Mouse (Mus musculus): Measurements from ENCODE around the gene Chp2. TPM values are rescaled to one million over a fixed set of nuclear protein-coding genes. Genes with fewer than 3 reads are reported as not detected.

The Chp2 gene
- polyA plus RNA-seq, 1 experiment, result not detected

DNA sequence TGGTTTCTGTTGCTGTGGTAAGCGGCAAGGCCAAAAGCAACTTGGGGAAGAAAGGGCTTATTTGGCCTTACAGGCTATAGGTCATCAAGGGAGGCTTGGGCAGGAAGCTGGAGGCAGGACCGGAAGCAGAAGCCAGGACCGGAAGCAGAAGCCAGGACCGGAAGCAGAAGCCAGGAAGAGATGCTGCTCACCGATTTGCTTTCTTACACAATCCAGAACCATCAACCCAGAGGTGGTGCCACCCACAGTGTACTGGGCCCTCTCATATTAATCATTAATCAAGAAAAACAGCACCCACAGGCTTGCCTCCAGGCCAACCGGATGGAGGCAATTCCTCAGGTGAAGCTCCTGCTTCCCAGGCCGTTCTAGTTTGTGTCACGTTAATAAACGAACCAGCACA, 22.5 kb upstream of the Chp2 start:
- no peaks in the 10 kb centered on the region for H3K36me3 ChIP-seq (ENCODE audit: control insufficient read depth, insufficient read depth)
- no peaks in the 10 kb centered on the region for H3K79me2 ChIP-seq (ENCODE audit: control insufficient read depth, insufficient read depth)
- no peak overlapping the region for H3K4me3 ChIP-seq
- no peak overlapping the region for H3K4me2 ChIP-seq (ENCODE audit: low read depth)
- H3ac ChIP-seq (ENCODE audit: control insufficient read depth, insufficient read length), result no peak overlapping the region
- H3K27me3 ChIP-seq (ENCODE audit: control insufficient read depth, insufficient read depth, insufficient read length), result no peaks in the 10 kb centered on the region
- TF ChIP-seq CEBPB (IDR thresholded peaks at IDR 0.05; ENCODE audit: insufficient read depth, poor library complexity, severe bottlenecking) (no peak), POLR2AphosphoS2 (IDR thresholded peaks at IDR 0.05; ENCODE audit: insufficient read length, low read depth) (no peak), REST (IDR thresholded peaks at IDR 0.05; ENCODE audit: insufficient read depth, insufficient read length) (no peak), MAX (IDR thresholded peaks at IDR 0.05; ENCODE audit: low read depth) (no peak), TCF3 (IDR thresholded peaks at IDR 0.05; ENCODE audit: insufficient read length, low read depth) (no peak), USF1 (IDR thresholded peaks at IDR 0.05; ENCODE audit: low read depth) (no peak)

- H3ac ChIP-seq (ENCODE audit: control insufficient read depth, insufficient read length), result no peak overlapping the region
- H3K27me3 ChIP-seq (ENCODE audit: control insufficient read depth, insufficient read depth, insufficient read length), result no peaks in the 10 kb centered on the region
- no peak overlapping the region for H3K4me3 ChIP-seq
- H3K79me2 ChIP-seq (ENCODE audit: control insufficient read depth, insufficient read depth), result no peaks in the 10 kb centered on the region
- TF ChIP-seq REST (IDR thresholded peaks at IDR 0.05; ENCODE audit: insufficient read depth, insufficient read length), result no peak
- no peak for TF ChIP-seq E2F4 (IDR thresholded peaks at IDR 0.05; ENCODE audit: insufficient read depth)
- no peak for TF ChIP-seq MYOD1 (IDR thresholded peaks at IDR 0.05; ENCODE audit: control insufficient read depth in 1 of 3, insufficient read length in 2 of 3, low read depth in 2 of 3)
- no peak for TF ChIP-seq SRF (IDR thresholded peaks at IDR 0.05; ENCODE audit: control insufficient read depth, insufficient read length, low read depth)
- TF ChIP-seq MAX (IDR thresholded peaks at IDR 0.05; ENCODE audit: low read depth), result no peak
- TF ChIP-seq USF1 (IDR thresholded peaks at IDR 0.05; ENCODE audit: low read depth), result no peak
- no peak for TF ChIP-seq CEBPB (IDR thresholded peaks at IDR 0.05; ENCODE audit: insufficient read depth, poor library complexity, severe bottlenecking)
- TF ChIP-seq TCF12 (IDR thresholded peaks at IDR 0.05; ENCODE audit: insufficient read depth, poor library complexity, severe bottlenecking), result no peak
- no peak for TF ChIP-seq POLR2A (IDR thresholded peaks at IDR 0.05; ENCODE audit: insufficient read length, low read depth)
- no peak for TF ChIP-seq MYOG (IDR thresholded peaks at IDR 0.05; ENCODE audit: control insufficient read depth in 1 of 3, insufficient read depth in 1 of 3, insufficient read length in 2 of 3, low read depth in 2 of 3)
- no peak for TF ChIP-seq POLR2AphosphoS2 (IDR thresholded peaks at IDR 0.05; ENCODE audit: insufficient read length, low read depth)
- TF ChIP-seq TCF3 (IDR thresholded peaks at IDR 0.05; ENCODE audit: insufficient read length, low read depth), result no peak
- no peaks in the 10 kb centered on the region for H3K36me3 ChIP-seq (ENCODE audit: control insufficient read depth, insufficient read depth)
- H3K4me2 ChIP-seq (ENCODE audit: low read depth), result no peak overlapping the region
These were observed 22.0 kb upstream of the Chp2 start for GRCm38 (mm10) chr7:122197306-122197705.

GRCm38 (mm10) chr7:122199296-122199695, 20.0 kb upstream of the Chp2 start:
- no peaks in the 10 kb centered on the region for H3K79me2 ChIP-seq (ENCODE audit: control insufficient read depth, insufficient read depth)
- H3K4me2 ChIP-seq (ENCODE audit: low read depth), result no peak overlapping the region
- H3K4me3 ChIP-seq, result no peak overlapping the region
- TF ChIP-seq TCF12 (IDR thresholded peaks at IDR 0.05; ENCODE audit: insufficient read depth, poor library complexity, severe bottlenecking), result no peak
- H3K27me3 ChIP-seq (ENCODE audit: control insufficient read depth, insufficient read depth, insufficient read length), result peaks cover 11% of the 10 kb centered on the region
- H3K36me3 ChIP-seq (ENCODE audit: control insufficient read depth, insufficient read depth), result no peaks in the 10 kb centered on the region
- no peak overlapping the region for H3ac ChIP-seq (ENCODE audit: control insufficient read depth, insufficient read length)

- Histone ChIP-seq H3K27me3 (ENCODE audit: control insufficient read depth, insufficient read depth, insufficient read length) (peaks cover 31% of the 10 kb centered on the region), H3K79me2 (ENCODE audit: control insufficient read depth, insufficient read depth) (no peaks in the 10 kb centered on the region), H3K36me3 (ENCODE audit: control insufficient read depth, insufficient read depth) (no peaks in the 10 kb centered on the region), H3K4me2 (ENCODE audit: low read depth) (no peak overlapping the region), H3ac (ENCODE audit: control insufficient read depth, insufficient read length) (no peak overlapping the region), H3K4me3 (no peak overlapping the region)
- TF ChIP-seq TCF12 (IDR thresholded peaks at IDR 0.05; ENCODE audit: insufficient read depth, poor library complexity, severe bottlenecking) (no peak), SRF (IDR thresholded peaks at IDR 0.05; ENCODE audit: control insufficient read depth, insufficient read length, low read depth) (no peak), MYOD1 (IDR thresholded peaks at IDR 0.05; ENCODE audit: control insufficient read depth in 1 of 3, insufficient read length in 2 of 3, low read depth in 2 of 3) (no peak), REST (IDR thresholded peaks at IDR 0.05; ENCODE audit: insufficient read depth, insufficient read length) (no peak), E2F4 (IDR thresholded peaks at IDR 0.05; ENCODE audit: insufficient read depth) (no peak), CEBPB (IDR thresholded peaks at IDR 0.05; ENCODE audit: insufficient read depth, poor library complexity, severe bottlenecking) (no peak)
These were observed 15.4 kb upstream of the Chp2 start for GRCm38 (mm10) chr7:122203936-122204335.

GRCm38 (mm10) chr7:122206121-122206520, 13.2 kb upstream of the Chp2 start:
- Histone ChIP-seq H3K79me2 (ENCODE audit: control insufficient read depth, insufficient read depth) (no peaks in the 10 kb centered on the region), H3K4me2 (ENCODE audit: low read depth) (no peak overlapping the region), H3K36me3 (ENCODE audit: control insufficient read depth, insufficient read depth) (no peaks in the 10 kb centered on the region), H3K27me3 (ENCODE audit: control insufficient read depth, insufficient read depth, insufficient read length) (peaks cover 40% of the 10 kb centered on the region), H3ac (ENCODE audit: control insufficient read depth, insufficient read length) (no peak overlapping the region), H3K4me3 (no peak overlapping the region)
- TF ChIP-seq CEBPB (IDR thresholded peaks at IDR 0.05; ENCODE audit: insufficient read depth, poor library complexity, severe bottlenecking) (no peak), MAX (IDR thresholded peaks at IDR 0.05; ENCODE audit: low read depth) (no peak), POLR2A (IDR thresholded peaks at IDR 0.05; ENCODE audit: insufficient read length, low read depth) (no peak), E2F4 (IDR thresholded peaks at IDR 0.05; ENCODE audit: insufficient read depth) (no peak), USF1 (IDR thresholded peaks at IDR 0.05; ENCODE audit: low read depth) (no peak), REST (IDR thresholded peaks at IDR 0.05; ENCODE audit: insufficient read depth, insufficient read length) (no peak), POLR2AphosphoS2 (IDR thresholded peaks at IDR 0.05; ENCODE audit: insufficient read length, low read depth) (no peak), TCF12 (IDR thresholded peaks at IDR 0.05; ENCODE audit: insufficient read depth, poor library complexity, severe bottlenecking) (no peak), TCF3 (IDR thresholded peaks at IDR 0.05; ENCODE audit: insufficient read length, low read depth) (no peak), MYOG (IDR thresholded peaks at IDR 0.05; ENCODE audit: control insufficient read depth in 1 of 3, insufficient read depth in 1 of 3, insufficient read length in 2 of 3, low read depth in 2 of 3) (no peak), SRF (IDR thresholded peaks at IDR 0.05; ENCODE audit: control insufficient read depth, insufficient read length, low read depth) (no peak), MYOD1 (IDR thresholded peaks at IDR 0.05; ENCODE audit: control insufficient read depth in 1 of 3, insufficient read length in 2 of 3, low read depth in 2 of 3) (no peak)
